Mouse (Mus musculus): ENCODE data around the gene Ring1. TPM values are rescaled to one million over a fixed set of nuclear protein-coding genes. Genes with fewer than 3 reads are reported as not detected.
"Not testable (repeated sequence)": the region's sequence is repeated elsewhere in the genome, so short reads cannot be mapped to it uniquely, and the experiment has no call there.

Gene Ring1
- polyA plus RNA-seq, 1 experiment = 76.8 TPM

GRCm38 (mm10) chr17:34028501-34029149 is 4.1 kb upstream of the Ring1 start:
- DNase-seq (ENCODE audit: low spot score) = no peak

GRCm38 (mm10) chr17:34027656-34028223 is 3.3 kb upstream of the Ring1 start, which contains the start of gene H2-Ke6:
Gene H2-Ke6, minus strand, starts transcription at chr17:34028060.
- DNase-seq (ENCODE audit: low spot score) = peak; percentile 86

GRCm38 (mm10) chr17:34026917-34027655 is 2.6 kb upstream of the Ring1 start:
- no peak for DNase-seq (ENCODE audit: low spot score)

- no peak for DNase-seq (ENCODE audit: low spot score)
Observed at GRCm38 (mm10) chr17:34026221-34026620, 1.7 kb upstream of the Ring1 start.

GRCm38 (mm10) chr17:34025756-34026151 is 1.3 kb upstream of the Ring1 start:
- no peak for DNase-seq (ENCODE audit: low spot score)

- no peak for DNase-seq (ENCODE audit: low spot score)
Observed at GRCm38 (mm10) chr17:34024861-34025755, 628 bp upstream of the Ring1 start.

- no peak for DNase-seq (ENCODE audit: low spot score)
Observed at GRCm38 (mm10) chr17:34023678-34024077, 802 bp downstream of the Ring1 start.

- DNase-seq (ENCODE audit: low spot score) = no peak
Observed at GRCm38 (mm10) chr17:34022987-34023386, 1.5 kb downstream of the Ring1 start.

- DNase-seq (ENCODE audit: low spot score) = no peak
Observed at GRCm38 (mm10) chr17:34022414-34022783, 2.1 kb downstream of the Ring1 start.

- no peak for DNase-seq (ENCODE audit: low spot score)
Observed at GRCm38 (mm10) chr17:34021539-34022413, 2.7 kb downstream of the Ring1 start.

GRCm38 (mm10) chr17:34013436-34013835 is 11.0 kb downstream of the Ring1 start:
- DNase-seq (ENCODE audit: low spot score) = no peak

- DNase-seq (ENCODE audit: low spot score) = no peak
Observed at GRCm38 (mm10) chr17:34010156-34010555, 14.3 kb downstream of the Ring1 start.

- DNase-seq (ENCODE audit: low spot score) = no peak
Observed at GRCm38 (mm10) chr17:34006570-34006969, 17.9 kb downstream of the Ring1 start.

- DNase-seq (ENCODE audit: low spot score) = no peak
Observed at GRCm38 (mm10) chr17:34003426-34003825, 21.1 kb downstream of the Ring1 start.

- DNase-seq (ENCODE audit: low spot score) = not testable (repeated sequence)
Observed at GRCm38 (mm10) chr17:34000796-34001195, 23.7 kb downstream of the Ring1 start.

GRCm38 (mm10) chr17:34000150-34000537 is 24.3 kb downstream of the Ring1 start, which contains the start of gene H2-K1:
Gene H2-K1, minus strand, starts transcription at chr17:34000347.
- DNase-seq (ENCODE audit: low spot score) = peak; percentile 83

- no peak for DNase-seq (ENCODE audit: low spot score)
Observed at GRCm38 (mm10) chr17:33999341-34000149, 24.9 kb downstream of the Ring1 start.

GRCm38 (mm10) chr17:33998697-33999096 is 25.8 kb downstream of the Ring1 start:
- not testable (repeated sequence) for DNase-seq (ENCODE audit: low spot score)

GRCm38 (mm10) chr17:33997025-33997424 is 27.5 kb downstream of the Ring1 start:
- not testable (repeated sequence) for DNase-seq (ENCODE audit: low spot score)

- DNase-seq (ENCODE audit: low spot score) = no peak
Observed at GRCm38 (mm10) chr17:33995651-33996050, 28.8 kb downstream of the Ring1 start.
